Mouse (Mus musculus) brain, embryonic 14.5 days (tissue): Measurements from ENCODE around the gene Ubxn6. TPM values are rescaled to one million over a fixed set of nuclear protein-coding genes. Genes with fewer than 3 reads are reported as not detected.
"Not testable (repeated sequence)": the region's sequence is repeated elsewhere in the genome, so short reads cannot be mapped to it uniquely, and the experiment has no call there.

Experiments used
- DNase-seq: peaks from one replicate; pipeline ENCODE4 v3.0.0-alpha.2; 2011; ENCODE audit warnings: low read depth
- CTCF ChIP-seq: fragments of 200-500 bp; IDR thresholded peaks from 2 replicates; pipeline ENCODE4 v1.5.1; 2012; ENCODE audit warnings: inconsistent platforms, mild to moderate bottlenecking, moderate library complexity, borderline replicate concordance; ENCODE audit not compliant: insufficient read depth, insufficient read length; ENCODE audit errors: extremely low read depth
- POLR2A ChIP-seq: fragments of 200-500 bp; IDR thresholded peaks from 2 replicates; pipeline ENCODE4 v1.6.1; 2012; ENCODE audit warnings: mild to moderate bottlenecking, inconsistent platforms, borderline replicate concordance; ENCODE audit not compliant: poor library complexity, insufficient read depth, insufficient read length, severe bottlenecking; ENCODE audit errors: extremely low read depth
- polyA plus RNA-seq: library from polyadenylated mRNA; depleted of rRNA; stranded (reverse); fragments of >200 nt; gene quantifications from 2 replicates; pipeline ENCODE4 v1.2.3, GENCODE M21; 2012

Ubxn6 gene
- polyA plus RNA-seq, 1 experiment: 110 TPM

DNA sequence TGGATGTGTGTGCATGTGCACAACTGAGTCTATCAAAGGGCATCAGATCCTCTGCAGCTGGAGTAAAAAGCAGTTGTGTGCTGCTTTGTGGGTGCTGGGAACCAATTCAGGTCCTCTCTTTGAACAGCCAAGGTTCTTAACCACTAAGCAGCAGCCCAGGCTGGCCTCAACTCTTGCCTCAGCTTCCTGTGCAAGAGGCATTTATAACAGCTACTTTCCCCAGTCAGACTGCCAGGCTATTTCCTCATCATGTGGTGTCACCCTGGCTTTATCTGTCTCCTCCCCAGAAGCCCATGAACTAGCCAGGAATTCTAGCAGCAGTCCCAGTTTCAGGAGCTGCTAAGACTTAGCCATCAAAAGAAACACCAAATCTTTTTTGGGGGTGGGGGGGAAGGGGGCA is 8.4 kb downstream of the Ubxn6 start:
- no peak for TF ChIP-seq POLR2A
- TF ChIP-seq CTCF: no peak
- no peak for DNase-seq

GRCm38 (mm10) chr17:56065715-56066114 is 9.1 kb downstream of the Ubxn6 start:
- not testable (repeated sequence) for DNase-seq

- no peak for TF ChIP-seq POLR2A
- TF ChIP-seq CTCF: no peak
- DNase-seq: no peak
These were observed 12.7 kb downstream of the Ubxn6 start for GRCm38 (mm10) chr17:56062081-56062480.

GRCm38 (mm10) chr17:56057381-56058120 is 17.3 kb downstream of the Ubxn6 start:
- no peak for DNase-seq
- TF ChIP-seq CTCF: no peak
- TF ChIP-seq POLR2A: no peak

DNA sequence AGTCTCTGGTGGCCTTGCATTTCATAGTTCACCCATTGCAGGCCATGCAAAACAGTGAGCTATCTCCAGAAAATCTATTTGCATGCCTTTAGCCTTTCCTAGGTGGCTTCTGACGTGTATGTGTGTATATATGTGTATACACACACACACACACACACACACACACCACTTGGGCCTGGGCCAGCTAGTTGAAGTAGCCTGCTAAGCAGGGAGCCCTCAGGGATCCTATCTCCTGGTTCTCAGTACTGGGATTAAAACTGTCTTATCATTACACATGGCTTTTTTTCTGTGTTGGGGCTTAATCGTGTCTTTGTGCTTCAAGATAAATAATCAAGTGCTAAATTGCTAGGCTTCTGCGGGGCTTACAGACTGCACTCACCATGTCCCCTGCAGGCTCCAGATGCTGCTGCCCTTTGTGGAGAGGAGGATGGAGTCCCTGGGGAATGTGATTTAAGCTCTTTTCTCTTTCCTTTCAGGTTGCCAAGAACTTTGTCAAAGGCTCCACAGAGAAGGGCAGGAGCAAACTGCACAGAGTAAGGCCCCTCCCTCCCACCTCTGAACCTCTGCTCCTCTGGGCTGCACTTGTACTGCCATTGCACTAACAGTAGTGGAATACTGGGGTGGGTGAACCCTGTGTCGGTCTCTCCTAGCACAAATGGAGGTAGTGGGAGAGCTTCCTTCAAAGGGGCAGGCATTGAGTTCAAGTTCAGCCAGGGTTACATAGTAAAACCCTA is 18.7 kb downstream of the Ubxn6 start:
- peak; percentile 67 for DNase-seq

DNA sequence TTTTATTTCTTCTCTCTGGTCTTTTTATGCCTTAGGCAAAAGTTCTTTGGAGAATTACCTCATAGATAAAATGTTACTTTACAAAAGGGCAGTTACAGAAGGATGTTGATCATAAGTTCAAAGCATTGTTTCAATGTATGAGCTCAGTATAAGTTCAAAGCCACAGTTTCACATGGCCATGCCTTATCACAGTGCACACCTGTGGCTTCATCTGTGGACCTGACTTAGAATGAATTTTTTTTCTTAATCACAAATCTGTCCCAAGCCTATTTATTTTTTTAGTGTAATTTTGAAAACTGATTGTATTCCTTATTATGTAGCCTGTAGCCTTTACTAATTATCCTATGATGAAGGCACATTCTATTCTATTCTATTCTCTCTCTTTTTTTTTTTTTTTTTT is 19.9 kb downstream of the Ubxn6 start:
- TF ChIP-seq POLR2A (no peak), CTCF (no peak)
- DNase-seq: no peak

More for the DNA sequence above, 18.7 kb downstream of the Ubxn6 start:
- no peak for TF ChIP-seq POLR2A
- TF ChIP-seq CTCF: no peak

- no peak for TF ChIP-seq CTCF
- TF ChIP-seq POLR2A: no peak
These were observed 23.5 kb downstream of the Ubxn6 start for GRCm38 (mm10) chr17:56051369-56051768.

GRCm38 (mm10) chr17:56040857-56041163 is 34.0 kb downstream of the Ubxn6 start:
- TF ChIP-seq CTCF (no peak), POLR2A (no peak)
- DNase-seq: no peak

More at GRCm38 (mm10) chr17:56051369-56051768, 23.5 kb downstream of the Ubxn6 start:
- no peak for DNase-seq

DNA sequence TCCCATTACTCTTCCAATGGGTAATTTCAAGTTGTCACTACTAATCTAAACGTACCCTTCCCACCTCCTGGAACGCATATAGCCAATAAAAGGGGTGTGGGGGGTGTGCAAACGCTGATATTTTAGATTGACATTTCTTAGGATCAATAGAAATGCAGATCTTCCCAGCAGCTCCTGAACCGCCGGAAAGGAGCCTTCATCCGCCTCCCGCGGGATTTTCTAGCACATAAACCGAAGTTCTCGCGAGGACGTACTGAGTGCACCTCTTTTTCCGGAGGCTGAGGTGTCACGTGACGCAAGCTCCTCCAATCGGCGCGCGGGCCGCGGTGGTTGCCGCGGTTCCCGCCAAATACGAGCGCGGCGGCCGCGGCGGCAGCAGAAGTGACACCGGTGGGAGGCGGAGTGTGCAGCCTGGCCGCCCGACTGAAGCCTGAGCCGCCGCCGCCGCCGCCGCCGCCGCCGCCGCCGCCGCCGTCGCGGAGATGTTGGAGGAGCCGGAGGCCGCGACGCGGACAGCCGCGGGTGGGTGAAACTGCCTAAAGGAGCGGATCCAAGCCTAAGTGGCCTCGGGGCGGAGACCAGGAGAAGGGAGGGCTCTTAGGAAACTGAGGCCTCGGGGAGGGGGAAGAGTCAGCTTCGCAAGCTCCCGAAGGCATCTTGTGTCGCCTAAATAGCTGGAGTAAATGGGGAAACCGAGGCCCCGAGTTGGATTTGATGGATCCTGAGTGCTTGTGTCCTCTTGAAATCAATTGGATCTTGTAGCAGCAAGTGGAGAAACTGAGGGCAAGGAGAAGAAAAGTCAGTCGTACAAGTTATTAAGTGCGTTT is 34.6 kb downstream of the Ubxn6 start, which contains the start of gene Chaf1a:
Chaf1a (plus strand) TSS at position 410 of the 827 bp plus-strand sequence.
- DNase-seq: peak; percentile 99
- TF ChIP-seq CTCF: no peak
- TF ChIP-seq POLR2A: peak; percentile 41; the same call in 1 of the 2 replicates

DNA sequence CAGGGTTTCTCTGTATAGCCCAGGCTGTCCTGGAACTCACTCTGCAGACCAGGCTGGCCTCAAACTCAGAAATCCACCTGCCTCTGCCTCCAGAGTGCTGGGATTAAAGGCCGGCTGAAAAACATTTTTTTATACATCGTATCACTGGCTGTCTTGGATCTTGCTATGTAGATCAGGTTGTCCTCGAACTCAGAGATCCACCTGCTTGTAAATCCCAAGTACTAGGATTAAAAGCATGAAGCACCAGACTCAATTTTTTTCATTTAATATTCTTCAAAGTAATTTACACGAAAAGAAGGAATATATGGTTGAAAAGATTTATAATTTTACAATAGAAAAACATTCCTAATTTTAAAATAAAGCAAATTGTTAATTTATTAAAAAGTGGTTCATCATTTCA is 35.5 kb downstream of the Ubxn6 start:
- TF ChIP-seq CTCF (no peak), POLR2A (no peak)
- DNase-seq: no peak

DNA sequence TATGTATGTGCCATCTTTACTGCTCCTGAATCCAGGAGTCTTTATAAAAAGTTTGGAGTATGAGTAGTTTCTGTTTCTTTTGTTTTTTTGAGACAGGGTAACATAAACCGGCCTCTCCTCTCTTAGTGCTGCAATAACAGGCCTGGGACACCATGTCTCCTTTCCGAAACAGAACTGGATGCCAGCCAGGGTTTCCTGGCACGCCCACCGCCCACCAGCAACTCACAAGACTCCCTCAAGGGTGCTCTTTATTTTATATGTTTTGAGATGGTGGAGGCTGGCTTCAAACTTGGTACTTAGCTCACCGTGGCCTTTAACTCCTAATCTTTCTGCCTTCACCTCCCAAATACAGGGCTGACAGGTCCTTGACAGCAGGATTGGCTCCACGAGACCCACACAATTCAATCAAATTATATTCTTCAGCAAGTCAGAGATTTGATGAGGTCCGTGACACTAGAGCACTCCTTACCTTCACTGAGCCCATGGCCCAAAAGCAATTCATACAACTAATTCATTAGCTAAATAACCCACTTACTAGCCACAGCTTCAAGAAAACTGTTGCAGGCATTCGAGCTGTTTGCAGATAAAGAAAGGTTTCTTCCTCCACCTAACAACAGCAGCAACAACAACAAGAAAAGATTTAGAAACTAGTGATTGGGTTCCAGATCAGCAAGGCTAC is 36.1 kb downstream of the Ubxn6 start:
- no peak for TF ChIP-seq CTCF
- TF ChIP-seq POLR2A: no peak
- DNase-seq: no peak
